Mouse (Mus musculus) gastrocnemius, adult 2 months (tissue): ENCODE measurements around the gene Crispld2. TPM values are rescaled to one million over a fixed set of nuclear protein-coding genes. Genes with fewer than 3 reads are reported as not detected.

Experiments used
- DNase-seq: peaks from one replicate; pipeline ENCODE4 v3.0.0; 2022
- H3K27ac ChIP-seq: fragments of 200-600 bp; 2 replicates; pipeline ENCODE4 v1.8.1; 2022; ENCODE audit warnings: mild to moderate bottlenecking
- H3K4me3 ChIP-seq: fragments of 200-600 bp; 2 replicates; pipeline ENCODE4 v1.8.1; 2022; ENCODE audit warnings: mild to moderate bottlenecking, moderate library complexity
- CTCF ChIP-seq: fragments of 200-600 bp; IDR thresholded peaks from 2 replicates; pipeline ENCODE4 v1.8.1; 2022; ENCODE audit warnings: antibody characterized with exemption, mild to moderate bottlenecking, moderate library complexity
- intact Hi-C: fragments of 180-260 bp; cut with DNase I; formaldehyde crosslinking; loops from one replicate; pipeline ENCODE4 v1.15.1; 2025
- total RNA-seq, 2 experiments: library from RNA; stranded (reverse); gene quantifications; 2 replicates each; pipeline ENCODE4 v1.2.3; 2021

Gene Crispld2
- total RNA-seq, 2 experiments from 2014 or later = 9.5 to 19.6 TPM

- Histone ChIP-seq H3K27ac (no peak overlapping the region), H3K4me3 (no peak overlapping the region)
- TF ChIP-seq CTCF = no peak
- intact Hi-C loops = no loop called here
- DNase-seq = no peak
Measured at GRCm38 (mm10) chr8:120020298-120020697, 28.1 kb downstream of the Crispld2 start.

DNA sequence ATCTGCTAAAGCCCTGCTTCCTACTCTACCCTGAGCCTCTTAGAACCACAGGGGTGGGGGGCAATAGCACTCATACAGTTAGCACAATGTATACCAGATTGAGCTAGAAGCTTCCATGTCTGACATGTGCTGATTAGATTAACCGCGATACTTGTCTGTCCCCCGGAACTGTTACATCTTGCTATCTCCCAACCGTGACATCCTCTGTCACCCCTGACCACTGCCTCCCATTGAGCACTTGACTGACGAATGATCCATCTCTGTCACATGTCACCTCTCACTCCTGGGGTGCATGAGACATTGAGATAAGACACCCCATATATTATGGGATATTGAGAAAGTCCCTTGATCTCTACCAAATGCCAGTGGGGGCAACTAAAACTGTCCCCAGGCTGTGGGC lies 34.0 kb downstream of the Crispld2 start:
- H3K27ac ChIP-seq = no peak overlapping the region
- DNase-seq = no peak
- TF ChIP-seq CTCF = no peak
- intact Hi-C loops = no loop called here
- H3K4me3 ChIP-seq = no peak overlapping the region

DNA sequence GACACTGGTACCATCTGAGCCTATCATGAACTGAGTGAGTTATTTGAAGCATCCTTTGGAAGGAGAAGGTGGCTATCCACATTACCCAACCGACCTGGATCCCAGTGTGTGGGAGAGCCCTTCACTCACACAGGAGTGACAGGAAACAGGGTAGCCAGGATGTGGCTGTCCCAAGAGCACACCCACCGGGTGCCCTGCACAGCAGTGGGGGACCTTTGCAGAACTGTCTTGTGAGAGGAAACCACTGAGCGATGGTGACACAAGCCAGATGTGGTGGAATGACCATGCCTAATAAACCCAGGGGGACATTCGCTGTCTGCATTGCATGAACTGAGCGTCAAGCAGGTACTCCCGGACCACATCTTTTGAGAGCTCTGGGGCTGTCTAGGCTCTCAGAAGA lies 34.8 kb downstream of the Crispld2 start:
- no peak overlapping the region for H3K27ac ChIP-seq
- no peak overlapping the region for H3K4me3 ChIP-seq
- TF ChIP-seq CTCF = no peak
- intact Hi-C loops = no loop called here
- no peak for DNase-seq

- TF ChIP-seq CTCF = no peak
- intact Hi-C loops = loop anchor here (2.0 to 5.0 kb wide), 2 partner anchors 24 to 37 kb away; no protein-coding TSS in a partner anchor
- DNase-seq = no peak
- Histone ChIP-seq H3K27ac (peak overlapping the region; percentile 59), H3K4me3 (no peak overlapping the region)
Measured at GRCm38 (mm10) chr8:120030447-120030846, 38.2 kb downstream of the Crispld2 start.

DNA sequence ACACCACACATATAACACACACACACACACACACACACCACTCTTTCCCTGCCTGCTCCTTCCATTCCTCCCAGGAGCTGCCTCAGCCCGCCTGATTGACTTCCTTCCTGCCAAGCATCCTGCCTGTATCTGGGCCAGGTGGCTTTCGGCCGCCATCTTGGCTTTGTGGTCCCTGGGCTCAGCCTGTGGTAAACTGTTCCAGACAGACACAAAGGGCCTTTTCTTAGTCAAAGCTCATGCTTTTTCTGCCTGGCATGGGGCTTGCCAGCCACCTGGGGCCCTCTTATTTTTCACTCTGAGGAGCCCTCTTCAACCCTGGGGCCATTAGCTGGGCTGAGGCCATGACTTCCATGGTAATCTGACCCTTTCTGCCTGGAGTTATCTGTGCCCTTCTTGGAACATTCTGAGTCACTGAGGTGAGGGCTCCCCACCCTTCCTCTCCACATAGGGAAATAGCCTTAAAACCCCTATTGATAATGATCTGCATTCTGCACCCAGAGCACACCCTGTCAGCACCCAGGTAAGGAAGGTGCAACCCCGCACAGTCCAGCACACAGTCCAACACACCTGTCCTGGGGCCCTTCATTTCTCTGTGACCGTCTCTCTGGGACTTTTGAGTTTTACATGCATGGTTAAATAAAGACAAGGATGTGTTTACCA lies 40.4 kb downstream of the Crispld2 start:
- TF ChIP-seq CTCF = no peak
- Histone ChIP-seq H3K4me3 (no peak overlapping the region), H3K27ac (no peak overlapping the region)
- no peak for DNase-seq
- intact Hi-C loops = loop anchor here (5.0 kb wide), 1 partner anchor 35 kb away; no protein-coding TSS in a partner anchor

- DNase-seq = peak; percentile 52
- peak overlapping the region; percentile 85 for H3K27ac ChIP-seq
- no peak overlapping the region for H3K4me3 ChIP-seq
- TF ChIP-seq CTCF = no peak
- intact Hi-C loops = loop anchor here (5.0 kb wide), 1 partner anchor 33 kb away; no protein-coding TSS in a partner anchor
Measured at GRCm38 (mm10) chr8:120034471-120034870, 42.2 kb downstream of the Crispld2 start.

- intact Hi-C loops = no loop called here
- peak; percentile 81 for DNase-seq
- peak overlapping the region; percentile 85 for H3K27ac ChIP-seq
Measured at GRCm38 (mm10) chr8:120036111-120036510, 43.9 kb downstream of the Crispld2 start.

GRCm38 (mm10) chr8:120036578-120036977 lies 44.3 kb downstream of the Crispld2 start:
- no peak for TF ChIP-seq CTCF
- H3K27ac ChIP-seq = peak overlapping the region; percentile 85
- no peak overlapping the region for H3K4me3 ChIP-seq
- DNase-seq = no peak
- intact Hi-C loops = no loop called here

More at GRCm38 (mm10) chr8:120036111-120036510, 43.9 kb downstream of the Crispld2 start:
- no peak for TF ChIP-seq CTCF
- no peak overlapping the region for H3K4me3 ChIP-seq

- TF ChIP-seq CTCF = no peak
- intact Hi-C loops = no loop called here
- DNase-seq = peak; percentile 75
- Histone ChIP-seq H3K4me3 (peak overlapping the region; percentile 9; the same call in 1 of the 2 replicates), H3K27ac (peak overlapping the region; percentile 85)
Measured at GRCm38 (mm10) chr8:120037199-120037598, 45.0 kb downstream of the Crispld2 start.

DNA sequence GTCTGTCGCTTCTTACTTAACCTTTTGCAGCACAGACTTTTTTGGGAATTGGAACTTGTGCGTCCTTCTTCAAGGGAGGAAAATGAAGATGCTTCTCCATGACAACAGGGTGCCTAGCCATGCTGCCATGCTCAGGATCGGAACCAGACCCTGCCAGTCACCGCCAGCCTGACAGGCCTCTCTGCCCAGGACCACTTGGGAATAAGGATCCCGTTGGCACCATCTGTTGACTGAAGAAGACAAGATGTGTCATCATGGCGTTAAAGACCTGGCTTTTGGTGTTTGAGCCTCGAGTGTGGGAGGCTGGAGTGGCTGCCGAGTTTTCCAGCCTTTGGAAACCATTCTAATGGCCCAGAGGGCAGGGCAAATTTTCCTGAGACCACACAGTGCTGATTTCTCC lies 45.4 kb downstream of the Crispld2 start:
- Histone ChIP-seq H3K4me3 (peak overlapping the region; percentile 9; the same call in 1 of the 2 replicates), H3K27ac (peak overlapping the region; percentile 85)
- intact Hi-C loops = no loop called here
- TF ChIP-seq CTCF = no peak
- no peak for DNase-seq

- Histone ChIP-seq H3K4me3 (no peak overlapping the region), H3K27ac (peak overlapping the region; percentile 85)
- no peak for DNase-seq
- no peak for TF ChIP-seq CTCF
- intact Hi-C loops = no loop called here
Measured at GRCm38 (mm10) chr8:120038741-120039140, 46.5 kb downstream of the Crispld2 start.

- Histone ChIP-seq H3K27ac (peak overlapping the region; percentile 85), H3K4me3 (no peak overlapping the region)
- no peak for TF ChIP-seq CTCF
- intact Hi-C loops = no loop called here
- DNase-seq = no peak
Measured at GRCm38 (mm10) chr8:120039313-120039919, 47.2 kb downstream of the Crispld2 start.

GRCm38 (mm10) chr8:120040861-120041260 lies 48.6 kb downstream of the Crispld2 start:
- Histone ChIP-seq H3K4me3 (no peak overlapping the region), H3K27ac (peak overlapping the region; percentile 43)
- intact Hi-C loops = no loop called here
- DNase-seq = peak; percentile 35
- TF ChIP-seq CTCF = no peak
